Mouse (Mus musculus): ENCODE data around the gene Elane. TPM values are rescaled to one million over a fixed set of nuclear protein-coding genes. Genes with fewer than 3 reads are reported as not detected.
A peak's percentile ranks its signal among the peaks of the same experiment; 100 is the strongest.
"Not testable (repeated sequence)": the region's sequence is repeated elsewhere in the genome, so short reads cannot be mapped to it uniquely, and the experiment has no call there.

The Elane gene
- polyA plus RNA-seq, 1 experiment = 0.75 TPM

GRCm38 (mm10) chr10:79877174-79877573, 8.9 kb upstream of the Elane start:
- H3K27ac ChIP-seq (ENCODE audit: insufficient read depth, low read depth, low read length) = peak overlapping the region; percentile 76
- TF ChIP-seq POLR2A (IDR thresholded peaks at IDR 0.05; ENCODE audit: borderline replicate concordance, low read depth, low read length) (no peak), CTCF (IDR thresholded peaks at IDR 0.05; ENCODE audit: low read depth, low read length) (no peak)
- H3K4me1 ChIP-seq (ENCODE audit: control insufficient read depth, insufficient read depth, low read length) = peaks cover 23% of the 10 kb centered on the region
- H3K4me3 ChIP-seq (ENCODE audit: insufficient read depth, low read length) = 0 out of 2 replicates have a peak overlapping the region, but pooled peaks have one; percentile 5

DNA sequence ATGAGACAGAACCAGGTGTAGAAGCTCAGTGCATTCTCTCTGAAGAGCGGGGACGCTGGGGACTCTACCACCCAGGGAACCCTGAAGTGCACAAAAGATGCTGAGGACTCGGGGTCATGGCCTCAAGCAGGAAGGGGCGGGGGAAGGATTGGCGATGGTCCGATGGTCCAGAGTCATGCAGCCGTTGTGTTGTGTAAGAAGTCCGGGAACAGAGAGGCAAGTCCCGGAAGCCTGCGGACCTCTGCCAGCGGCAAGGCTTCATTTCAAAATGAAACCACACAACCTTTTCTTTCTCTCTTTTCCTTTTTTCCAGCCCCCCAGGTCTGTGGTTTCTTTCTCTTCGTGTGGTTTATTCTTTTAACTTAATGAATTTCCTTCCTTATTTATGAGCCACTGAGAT, 8.3 kb upstream of the Elane start:
- H3K27ac ChIP-seq (ENCODE audit: insufficient read depth, low read depth, low read length) = peak overlapping the region; percentile 76
- H3K4me3 ChIP-seq (ENCODE audit: insufficient read depth, low read length) = peak overlapping the region; percentile 30
- TF ChIP-seq CTCF (IDR thresholded peaks at IDR 0.05; ENCODE audit: low read depth, low read length) (no peak), POLR2A (IDR thresholded peaks at IDR 0.05; ENCODE audit: borderline replicate concordance, low read depth, low read length) (no peak)
- peaks cover 24% of the 10 kb centered on the region for H3K4me1 ChIP-seq (ENCODE audit: control insufficient read depth, insufficient read depth, low read length)

DNA sequence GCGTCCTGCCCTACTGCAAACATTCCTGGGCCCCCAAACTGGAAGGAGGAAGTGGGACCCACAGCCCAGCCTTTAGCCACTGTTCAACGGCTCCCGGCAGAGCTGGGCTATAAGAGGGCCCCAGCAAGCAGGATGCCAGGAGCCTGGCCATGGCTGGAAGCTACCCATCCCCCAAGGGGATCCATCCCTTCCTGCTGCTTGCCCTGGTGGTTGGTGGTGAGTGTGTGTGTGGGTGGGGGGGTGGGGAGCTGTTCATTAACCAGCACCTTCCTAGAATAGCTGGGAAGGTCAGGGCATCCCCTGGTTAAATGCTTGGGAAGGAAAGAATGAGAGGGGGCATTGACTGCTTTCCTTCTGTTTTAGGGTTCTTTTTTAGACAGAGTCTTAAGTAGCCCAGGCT, 6.5 kb upstream of the Elane start:
- Histone ChIP-seq H3K27ac (ENCODE audit: insufficient read depth, low read depth, low read length) (no peak overlapping the region), H3K4me3 (ENCODE audit: insufficient read depth, low read length) (no peak overlapping the region), H3K4me1 (ENCODE audit: control insufficient read depth, insufficient read depth, low read length) (peaks cover 40% of the 10 kb centered on the region)
- TF ChIP-seq POLR2A (IDR thresholded peaks at IDR 0.05; ENCODE audit: borderline replicate concordance, low read depth, low read length) = no peak
- TF ChIP-seq CTCF (IDR thresholded peaks at IDR 0.05; ENCODE audit: low read depth, low read length) = no peak

- Histone ChIP-seq H3K4me1 (ENCODE audit: control insufficient read depth, insufficient read depth, low read length) (peaks cover 46% of the 10 kb centered on the region), H3K4me3 (ENCODE audit: insufficient read depth, low read length) (no peak overlapping the region), H3K27ac (ENCODE audit: insufficient read depth, low read depth, low read length) (no peak overlapping the region)
- TF ChIP-seq CTCF (IDR thresholded peaks at IDR 0.05; ENCODE audit: low read depth, low read length) = no peak
- no peak for TF ChIP-seq POLR2A (IDR thresholded peaks at IDR 0.05; ENCODE audit: borderline replicate concordance, low read depth, low read length)
Observed at GRCm38 (mm10) chr10:79880721-79881120, 5.3 kb upstream of the Elane start.

- H3K27ac ChIP-seq (ENCODE audit: insufficient read depth, low read depth, low read length) = no peak overlapping the region
- no peak overlapping the region for H3K4me3 ChIP-seq (ENCODE audit: insufficient read depth, low read length)
- H3K4me1 ChIP-seq (ENCODE audit: control insufficient read depth, insufficient read depth, low read length) = peaks cover 40% of the 10 kb centered on the region
- no peak for TF ChIP-seq POLR2A (IDR thresholded peaks at IDR 0.05; ENCODE audit: borderline replicate concordance, low read depth, low read length)
- no peak for TF ChIP-seq CTCF (IDR thresholded peaks at IDR 0.05; ENCODE audit: low read depth, low read length)
Observed at GRCm38 (mm10) chr10:79881981-79882380, 4.1 kb upstream of the Elane start.

DNA sequence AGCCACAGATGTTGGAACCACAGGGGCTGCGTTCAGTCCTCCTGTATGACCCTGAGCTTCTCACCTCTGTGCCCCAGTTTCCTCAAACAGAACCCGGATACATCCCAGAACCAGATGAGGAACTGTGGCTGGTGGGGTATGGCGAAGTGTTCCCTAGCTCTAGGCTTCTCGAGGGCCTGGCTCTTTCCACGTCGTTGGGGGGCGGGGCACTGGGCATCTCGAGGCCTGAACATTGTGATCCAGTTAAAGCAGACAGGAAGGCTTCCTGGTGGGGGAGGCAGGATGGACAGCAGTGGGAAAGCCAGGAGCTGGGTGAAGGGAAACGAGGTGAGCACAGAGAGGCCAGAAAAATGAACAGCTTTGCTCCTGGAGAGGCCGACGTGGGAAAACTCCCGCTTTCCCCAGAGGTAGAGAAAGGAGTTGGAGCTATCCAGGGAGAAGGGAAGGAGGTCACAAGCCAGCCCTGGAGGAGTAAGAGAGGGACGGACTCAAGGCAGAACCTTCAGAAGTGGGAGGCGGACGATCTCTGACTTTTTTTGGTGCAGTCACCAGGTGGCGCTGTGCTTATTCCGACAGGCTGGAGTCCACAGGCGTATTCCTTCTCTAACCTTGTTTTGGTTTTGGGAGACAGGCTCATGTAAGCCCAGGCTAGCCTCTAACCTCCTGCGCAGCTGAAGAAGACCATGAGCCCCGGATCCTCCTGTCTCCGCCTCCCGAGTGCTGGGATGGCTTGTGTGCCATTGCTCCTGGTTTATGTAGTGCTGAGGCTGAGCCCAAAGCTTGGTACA, 2.6 kb upstream of the Elane start:
- Histone ChIP-seq H3K27ac (ENCODE audit: insufficient read depth, low read depth, low read length) (no peak overlapping the region), H3K4me1 (ENCODE audit: control insufficient read depth, insufficient read depth, low read length) (peaks cover 33% of the 10 kb centered on the region), H3K4me3 (ENCODE audit: insufficient read depth, low read length) (no peak overlapping the region)
- TF ChIP-seq CTCF (IDR thresholded peaks at IDR 0.05; ENCODE audit: low read depth, low read length) (peak; percentile 69), POLR2A (IDR thresholded peaks at IDR 0.05; ENCODE audit: borderline replicate concordance, low read depth, low read length) (no peak)

- no peak overlapping the region for H3K4me3 ChIP-seq (ENCODE audit: insufficient read depth, low read length)
- no peak overlapping the region for H3K27ac ChIP-seq (ENCODE audit: insufficient read depth, low read depth, low read length)
- peaks cover 28% of the 10 kb centered on the region for H3K4me1 ChIP-seq (ENCODE audit: control insufficient read depth, insufficient read depth, low read length)
- TF ChIP-seq POLR2A (IDR thresholded peaks at IDR 0.05; ENCODE audit: borderline replicate concordance, low read depth, low read length) = no peak
Observed at GRCm38 (mm10) chr10:79884446-79884845, 1.6 kb upstream of the Elane start.

DNA sequence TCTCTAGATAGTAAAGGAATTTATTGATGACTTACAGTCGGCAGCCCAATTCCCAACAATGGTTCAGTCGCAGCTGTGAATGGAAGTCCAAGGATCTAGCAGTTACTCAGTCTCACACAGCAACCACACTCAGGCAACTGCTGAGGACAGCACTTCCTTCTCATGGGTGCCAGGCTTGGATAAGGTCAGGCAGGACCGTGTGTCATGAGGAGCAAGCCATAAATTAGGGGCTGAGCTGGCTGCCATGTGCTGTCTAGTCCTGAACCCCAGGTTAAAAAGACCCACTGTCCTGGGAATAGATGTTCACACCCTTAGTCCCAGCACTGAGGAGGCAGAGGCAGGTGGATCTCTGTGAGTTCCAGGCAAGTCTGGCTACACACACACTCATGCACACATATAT, 1.1 kb upstream of the Elane start:
- not testable (repeated sequence) for H3K27ac ChIP-seq (ENCODE audit: insufficient read depth, low read depth, low read length); H3K4me3 ChIP-seq (ENCODE audit: insufficient read depth, low read length)
- H3K4me1 ChIP-seq (ENCODE audit: control insufficient read depth, insufficient read depth, low read length) = peaks cover 28% of the 10 kb centered on the region

DNA sequence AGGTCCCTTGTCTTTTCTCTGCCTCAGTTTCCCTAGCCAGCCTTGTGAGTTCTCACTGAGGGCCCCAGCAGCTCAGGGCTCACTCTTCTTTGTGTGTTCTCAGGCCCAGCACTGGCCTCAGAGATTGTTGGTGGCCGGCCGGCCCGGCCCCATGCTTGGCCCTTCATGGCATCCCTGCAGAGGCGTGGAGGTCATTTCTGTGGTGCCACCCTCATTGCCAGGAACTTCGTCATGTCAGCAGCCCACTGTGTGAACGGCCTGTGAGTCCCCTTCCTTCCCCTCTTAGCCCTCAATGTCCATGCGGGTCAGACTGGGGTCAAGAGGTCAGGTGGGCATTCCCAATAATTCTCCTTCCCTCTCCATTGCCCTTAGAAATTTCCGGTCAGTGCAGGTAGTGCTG, 564 bp downstream of the Elane start:
- Histone ChIP-seq H3K4me3 (ENCODE audit: insufficient read depth, low read length) (no peak overlapping the region), H3K4me1 (ENCODE audit: control insufficient read depth, insufficient read depth, low read length) (peaks cover 30% of the 10 kb centered on the region), H3K27ac (ENCODE audit: insufficient read depth, low read depth, low read length) (no peak overlapping the region)
- TF ChIP-seq POLR2A (IDR thresholded peaks at IDR 0.05; ENCODE audit: borderline replicate concordance, low read depth, low read length) = no peak
- no peak for TF ChIP-seq CTCF (IDR thresholded peaks at IDR 0.05; ENCODE audit: low read depth, low read length)

- peaks cover 14% of the 10 kb centered on the region for H3K4me1 ChIP-seq (ENCODE audit: control insufficient read depth, insufficient read depth, low read length)
- H3K4me3 ChIP-seq (ENCODE audit: insufficient read depth, low read length) = no peak overlapping the region
- H3K27ac ChIP-seq (ENCODE audit: insufficient read depth, low read depth, low read length) = 0 out of 2 replicates have a peak overlapping the region, but pooled peaks have one; percentile 6
- no peak for TF ChIP-seq CTCF (IDR thresholded peaks at IDR 0.05; ENCODE audit: low read depth, low read length)
- TF ChIP-seq POLR2A (IDR thresholded peaks at IDR 0.05; ENCODE audit: borderline replicate concordance, low read depth, low read length) = no peak
Observed at GRCm38 (mm10) chr10:79889386-79889785, 3.3 kb downstream of the Elane start.
